Mouse (Mus musculus) hindbrain, embryonic 12.5 days (tissue): Measurements from ENCODE around the gene Arhgap21. TPM values are rescaled to one million over a fixed set of nuclear protein-coding genes. Genes with fewer than 3 reads are reported as not detected.

ENCODE experiments used
- ATAC-seq: fragments of 200-750 bp; cut with Nextera tagmentation; 2 replicates; pipeline ENCODE4 v1.8.0; 2017; ENCODE audit warnings: moderate TSS enrichment; ENCODE audit not compliant: low FRiP score
- H3K27ac ChIP-seq: fragments of 300-500 bp; sonication (generic); 2 replicates; pipeline ENCODE4 v1.5.1; 2016; ENCODE audit warnings: mild to moderate bottlenecking
- H3K27me3 ChIP-seq: fragments of 300-500 bp; sonication (generic); 2 replicates; pipeline ENCODE4 v1.6.1; 2016; ENCODE audit warnings: mild to moderate bottlenecking
- H3K36me3 ChIP-seq: fragments of 300-500 bp; sonication (generic); 2 replicates; pipeline ENCODE4 v1.6.1; 2016; ENCODE audit warnings: mild to moderate bottlenecking
- H3K4me1 ChIP-seq: fragments of 300-500 bp; sonication (generic); 2 replicates; pipeline ENCODE4 v1.6.1; 2016
- H3K4me2 ChIP-seq: fragments of 300-500 bp; sonication (generic); replicated peaks from 2 replicates; pipeline ENCODE4 v1.6.1; 2016; ENCODE audit warnings: mild to moderate bottlenecking
- H3K4me3 ChIP-seq: fragments of 300-500 bp; sonication (generic); 2 replicates; pipeline ENCODE4 v1.5.1; 2016; ENCODE audit warnings: mild to moderate bottlenecking
- H3K9ac ChIP-seq: fragments of 300-500 bp; sonication (generic); 2 replicates; pipeline ENCODE4 v1.6.1; 2016; ENCODE audit warnings: mild to moderate bottlenecking, moderate library complexity
- H3K9me3 ChIP-seq: fragments of 300-500 bp; sonication (generic); replicated peaks from 2 replicates; pipeline ENCODE4 v1.6.1; 2016; ENCODE audit warnings: mild to moderate bottlenecking
- WGBS: fragments of 180-500 bp; shearing (Covaris S2); methylation state at CpG from one replicate; pipeline ENCODE4 v1.1.7; 2016; 5-methylcytosine and 5-hydroxymethylcytosine counted together
- polyA plus RNA-seq: library from polyadenylated mRNA; unstranded; fragments of >200 nt; fragmentation: Nextera tagmentation; extraction: Ambion mirVana; gene quantifications from 2 replicates; pipeline ENCODE4 v1.2.1, GENCODE M21; 2016

The Arhgap21 gene
- polyA plus RNA-seq, 1 experiment from 2014 or later: 64.4 TPM

DNA sequence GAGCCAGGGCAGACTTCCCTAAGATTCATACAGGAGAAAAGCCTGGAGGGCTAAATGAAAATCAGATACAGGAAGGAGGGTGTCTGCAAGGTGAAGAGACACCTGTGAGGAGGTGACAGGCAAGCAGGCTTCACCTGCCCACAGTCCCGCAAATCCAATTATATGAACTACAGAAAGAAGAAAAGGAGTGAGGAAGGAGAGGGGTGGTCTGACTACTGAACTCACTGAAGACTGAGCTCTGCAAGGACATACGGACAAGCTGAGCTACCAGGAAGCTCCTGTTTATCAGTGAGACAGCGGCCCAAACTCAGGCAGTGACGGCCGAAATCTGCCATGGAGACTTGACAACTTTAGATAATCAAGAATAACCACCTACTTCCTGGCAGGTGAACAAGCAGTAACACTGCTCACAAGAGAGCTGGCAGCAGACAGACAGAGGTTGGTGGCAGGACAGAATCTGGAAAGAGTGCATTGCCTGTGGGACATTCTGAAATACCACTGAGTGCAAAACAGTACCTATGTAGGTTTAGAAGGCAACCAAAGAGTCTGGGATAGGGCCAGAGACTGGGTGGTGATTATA lies 5.4 kb downstream of the Arhgap21 start:
- no peaks in the 10 kb centered on the region for H3K27me3 ChIP-seq
- H3K9ac ChIP-seq: peak overlapping the region; percentile 32; the same call in 1 of the 2 replicates
- H3K9me3 ChIP-seq: no peaks in the 10 kb centered on the region
- H3K4me2 ChIP-seq: peak overlapping the region; percentile 41
- H3K36me3 ChIP-seq: no peaks in the 10 kb centered on the region
- H3K4me1 ChIP-seq: peaks cover 45% of the 10 kb centered on the region
- H3K4me3 ChIP-seq: peak overlapping the region; percentile 12
- WGBS: 85% methylated on average over 5 of the region's 5 CpGs
- no peak for ATAC-seq
- no peak overlapping the region for H3K27ac ChIP-seq

DNA sequence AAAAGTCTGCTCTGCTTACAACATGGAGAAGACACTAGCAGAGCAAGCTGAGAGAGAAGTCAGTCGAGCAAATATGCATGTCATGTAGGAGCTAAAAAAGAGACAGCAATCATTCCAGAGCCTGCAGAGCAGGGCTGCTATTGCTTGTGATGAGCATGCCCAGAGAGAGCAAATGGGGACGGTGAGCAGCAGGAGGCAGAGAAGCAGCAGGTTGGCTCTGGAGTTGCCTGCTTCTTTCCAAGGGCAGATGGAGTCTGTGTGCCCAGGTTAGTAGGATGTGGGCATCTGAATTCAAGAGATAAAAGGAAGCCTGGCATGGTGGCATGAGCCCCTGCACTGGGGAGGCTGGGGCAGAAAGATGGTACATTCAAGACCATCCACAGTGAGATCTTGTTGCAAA lies 6.4 kb downstream of the Arhgap21 start:
- ATAC-seq: no peak
- H3K9ac ChIP-seq: peak overlapping the region; percentile 4; the same call in 1 of the 2 replicates
- no peak overlapping the region for H3K4me3 ChIP-seq
- H3K4me2 ChIP-seq: peak overlapping the region; percentile 41
- no peaks in the 10 kb centered on the region for H3K27me3 ChIP-seq
- H3K27ac ChIP-seq: no peak overlapping the region
- WGBS: 23% methylated on average over 2 of the region's 2 CpGs
- no peaks in the 10 kb centered on the region for H3K36me3 ChIP-seq
- peaks cover 45% of the 10 kb centered on the region for H3K4me1 ChIP-seq
- H3K9me3 ChIP-seq: no peaks in the 10 kb centered on the region

DNA sequence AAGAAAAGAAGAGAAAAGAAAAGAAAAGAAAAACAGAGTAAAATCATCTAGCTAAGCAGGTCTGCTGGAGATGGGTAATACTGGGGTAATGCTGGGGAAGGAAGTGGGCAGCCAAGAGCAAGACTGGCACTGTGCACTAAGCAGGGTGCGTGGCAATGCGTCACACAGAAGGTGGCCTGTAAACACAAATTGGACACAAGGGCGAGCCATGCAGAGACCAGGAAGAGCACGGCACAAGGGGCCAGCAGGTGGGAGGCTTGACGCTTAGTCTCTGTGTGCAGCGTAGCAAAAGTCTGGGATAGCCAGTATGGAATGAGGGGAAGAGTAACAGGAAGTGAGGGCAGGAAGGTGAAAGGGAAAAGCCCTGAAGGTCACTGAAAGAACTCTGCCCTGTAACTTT lies 6.9 kb downstream of the Arhgap21 start:
- no peaks in the 10 kb centered on the region for H3K27me3 ChIP-seq
- no peak overlapping the region for H3K27ac ChIP-seq
- peak overlapping the region; percentile 4; the same call in 1 of the 2 replicates for H3K9ac ChIP-seq
- H3K9me3 ChIP-seq: no peaks in the 10 kb centered on the region
- WGBS: 34% methylated on average over 6 of the region's 6 CpGs
- H3K4me3 ChIP-seq: no peak overlapping the region
- peak overlapping the region; percentile 41 for H3K4me2 ChIP-seq
- H3K4me1 ChIP-seq: peaks cover 43% of the 10 kb centered on the region
- H3K36me3 ChIP-seq: no peaks in the 10 kb centered on the region
- ATAC-seq: no peak

DNA sequence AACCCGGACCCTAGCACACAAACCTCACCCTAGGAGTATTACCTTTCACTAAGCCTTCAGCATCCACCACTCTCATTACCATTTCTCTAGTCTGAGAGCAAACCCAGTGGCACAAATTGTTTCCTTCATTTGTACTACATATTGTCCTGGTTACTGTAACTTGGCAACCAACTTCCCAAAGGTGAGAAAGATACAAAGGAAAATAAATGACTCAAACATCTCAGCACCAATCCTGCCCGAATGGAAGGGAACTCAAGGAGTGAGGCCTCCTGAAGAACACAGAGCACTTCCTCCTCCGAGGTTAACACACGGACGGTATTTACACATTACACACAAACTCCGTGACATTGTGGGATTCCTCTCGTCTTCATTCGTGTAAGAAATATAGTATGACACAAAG lies 7.4 kb downstream of the Arhgap21 start:
- Histone ChIP-seq H3K9me3 (no peaks in the 10 kb centered on the region), H3K27me3 (no peaks in the 10 kb centered on the region), H3K36me3 (no peaks in the 10 kb centered on the region), H3K4me2 (peak overlapping the region; percentile 18; the same call in 1 of the 2 replicates), H3K4me3 (no peak overlapping the region), H3K4me1 (peaks cover 42% of the 10 kb centered on the region), H3K27ac (no peak overlapping the region), H3K9ac (no peak overlapping the region; the same call in 1 of the 2 replicates)
- WGBS: 61% methylated on average over 8 of the region's 8 CpGs
- no peak for ATAC-seq

DNA sequence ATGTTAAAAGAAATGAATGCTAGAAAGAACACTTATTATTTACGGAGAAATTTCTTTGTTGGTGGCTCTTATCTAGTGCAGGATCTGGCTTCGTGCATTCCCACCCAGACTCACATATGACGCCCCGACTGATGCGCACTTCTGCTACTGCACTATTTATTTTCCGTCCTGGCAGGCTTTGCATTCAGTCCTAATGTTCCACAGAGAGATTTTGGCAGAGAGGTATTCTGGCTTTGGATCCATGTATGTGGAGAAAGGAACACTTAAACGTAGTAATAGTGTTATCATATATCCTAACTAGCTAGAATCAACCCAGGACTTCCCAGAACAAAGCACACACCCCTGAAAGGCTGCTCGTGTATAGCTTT lies 8.0 kb downstream of the Arhgap21 start:
- peak overlapping the region; percentile 40; the same call in 1 of the 2 replicates for H3K27ac ChIP-seq

DNA sequence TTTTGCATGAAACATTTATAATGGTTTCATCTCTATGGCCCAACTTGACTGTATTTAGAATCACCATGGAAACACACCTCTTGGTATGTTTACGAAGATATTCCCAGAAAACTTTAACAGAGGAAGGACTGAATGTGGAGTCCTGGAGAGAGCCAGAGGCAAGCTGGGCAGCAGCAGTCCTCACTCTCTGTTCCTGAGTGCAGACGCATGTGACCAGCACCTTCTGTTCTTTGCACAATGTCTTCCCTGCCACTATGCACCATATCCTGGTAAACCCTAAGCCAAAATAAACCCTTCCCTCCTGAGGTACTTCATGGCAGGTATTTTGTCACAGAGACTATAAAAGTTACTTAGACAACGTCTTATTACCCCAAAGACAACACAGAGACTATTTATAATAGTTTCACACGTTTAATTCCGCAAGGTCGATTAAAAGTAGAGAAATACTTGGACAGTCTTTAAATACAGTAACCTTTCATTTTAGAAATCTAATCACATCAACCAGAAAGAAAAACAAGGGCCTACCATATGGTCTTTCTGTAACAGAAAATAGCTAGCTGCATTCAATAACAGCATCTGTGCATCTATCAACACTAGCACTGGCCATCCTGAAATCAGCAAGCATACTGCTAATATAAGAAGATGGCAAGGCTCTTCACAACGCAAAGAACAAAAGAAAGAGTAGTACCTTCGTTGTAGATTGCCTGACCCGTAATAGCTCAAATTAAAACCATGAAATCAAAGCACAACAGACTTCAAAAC lies 8.6 kb downstream of the Arhgap21 start:
- H3K27ac ChIP-seq: peak overlapping the region; percentile 40; the same call in 1 of the 2 replicates
- no peaks in the 10 kb centered on the region for H3K27me3 ChIP-seq
- no peaks in the 10 kb centered on the region for H3K9me3 ChIP-seq
- peaks cover 50% of the 10 kb centered on the region for H3K4me1 ChIP-seq
- WGBS: 72% methylated on average over 9 of the region's 9 CpGs
- H3K36me3 ChIP-seq: no peaks in the 10 kb centered on the region
- no peak overlapping the region for H3K9ac ChIP-seq
- H3K4me2 ChIP-seq: peak overlapping the region; percentile 34
- peak; percentile 44; the same call in 1 of the 2 replicates for ATAC-seq
- H3K4me3 ChIP-seq: no peak overlapping the region

More for the DNA sequence above, 8.0 kb downstream of the Arhgap21 start:
- Histone ChIP-seq H3K9ac (peak overlapping the region; percentile 32; the same call in 1 of the 2 replicates), H3K36me3 (no peaks in the 10 kb centered on the region), H3K4me2 (peak overlapping the region; percentile 34), H3K4me1 (peaks cover 47% of the 10 kb centered on the region), H3K27me3 (no peaks in the 10 kb centered on the region), H3K9me3 (no peaks in the 10 kb centered on the region), H3K4me3 (no peak overlapping the region)
- WGBS: 76% methylated on average over 8 of the region's 8 CpGs
- no peak for ATAC-seq

DNA sequence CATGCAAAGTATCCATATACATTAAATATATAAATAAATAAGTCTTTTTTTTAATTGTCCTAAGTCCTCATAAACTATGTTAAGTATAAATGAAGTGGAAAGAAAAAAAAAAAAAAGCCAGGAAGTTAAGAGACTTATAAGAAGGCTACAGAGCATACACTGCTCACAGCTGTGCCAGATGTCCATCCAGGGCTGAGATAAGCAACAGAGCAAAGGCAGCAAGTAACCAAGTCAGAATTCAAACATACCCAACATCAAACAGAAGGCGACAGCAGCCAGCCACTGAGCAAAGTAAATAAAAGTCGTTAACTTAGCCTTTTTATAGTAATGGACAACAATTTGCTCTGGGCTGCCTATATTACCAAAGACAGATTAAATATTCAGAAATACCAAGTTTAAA lies 9.6 kb downstream of the Arhgap21 start:
- 77% methylated on average over 2 of the region's 2 CpGs for WGBS

DNA sequence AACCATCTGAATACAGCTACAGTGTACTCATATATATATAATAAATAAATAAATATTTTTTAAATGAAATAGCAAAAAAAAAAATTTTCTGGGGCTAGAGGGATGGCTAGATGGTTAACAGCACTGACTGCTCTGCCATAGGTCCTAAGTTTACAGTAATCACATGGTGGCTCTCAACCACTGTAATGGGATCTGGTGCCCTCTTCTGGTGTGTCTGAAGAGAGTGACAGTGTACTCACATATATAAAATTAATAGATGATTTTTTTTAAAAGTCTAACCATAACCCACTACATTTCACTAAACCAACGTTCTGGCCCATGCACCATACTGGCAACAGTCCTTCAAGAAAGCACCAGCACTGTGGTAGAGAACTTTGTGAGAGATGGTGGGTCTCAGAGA lies 10.7 kb downstream of the Arhgap21 start:
- 87% methylated on average over 1 of the region's 1 CpGs for WGBS
- Histone ChIP-seq H3K27ac (no peak overlapping the region), H3K4me1 (peaks cover 41% of the 10 kb centered on the region), H3K4me2 (no peak overlapping the region), H3K36me3 (no peaks in the 10 kb centered on the region), H3K4me3 (no peak overlapping the region), H3K9me3 (no peaks in the 10 kb centered on the region), H3K9ac (no peak overlapping the region), H3K27me3 (no peaks in the 10 kb centered on the region)
- no peak for ATAC-seq

More for the DNA sequence above, 9.6 kb downstream of the Arhgap21 start:
- Histone ChIP-seq H3K9me3 (no peaks in the 10 kb centered on the region), H3K4me1 (peaks cover 47% of the 10 kb centered on the region), H3K27ac (no peak overlapping the region), H3K4me2 (no peak overlapping the region), H3K9ac (no peak overlapping the region), H3K4me3 (no peak overlapping the region), H3K36me3 (no peaks in the 10 kb centered on the region), H3K27me3 (no peaks in the 10 kb centered on the region)
- ATAC-seq: no peak

DNA sequence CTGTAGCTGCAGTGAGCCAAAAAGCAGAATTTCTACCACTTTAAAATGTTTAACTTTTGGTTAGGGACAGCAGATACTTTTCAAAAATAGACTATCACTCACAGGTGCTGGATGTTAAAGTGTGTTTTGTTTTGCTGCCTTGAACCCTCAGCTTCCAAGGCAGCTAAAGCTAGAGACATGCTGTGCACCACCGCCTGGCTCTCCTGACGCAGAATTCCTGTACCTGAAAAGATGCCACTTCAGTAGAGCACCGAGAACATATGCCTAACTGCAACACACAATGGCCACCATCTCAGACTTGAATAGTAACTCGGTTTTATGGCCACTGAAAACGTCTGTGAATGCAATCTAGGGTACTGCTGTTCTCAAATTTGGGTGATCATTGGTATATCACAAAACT lies 12.0 kb downstream of the Arhgap21 start:
- H3K27me3 ChIP-seq: no peaks in the 10 kb centered on the region
- H3K9me3 ChIP-seq: no peaks in the 10 kb centered on the region
- H3K4me3 ChIP-seq: no peak overlapping the region
- no peaks in the 10 kb centered on the region for H3K36me3 ChIP-seq
- ATAC-seq: no peak
- H3K9ac ChIP-seq: no peak overlapping the region
- H3K4me2 ChIP-seq: no peak overlapping the region
- peaks cover 28% of the 10 kb centered on the region for H3K4me1 ChIP-seq
- WGBS: 75% methylated on average over 5 of the region's 5 CpGs
- no peak overlapping the region for H3K27ac ChIP-seq

DNA sequence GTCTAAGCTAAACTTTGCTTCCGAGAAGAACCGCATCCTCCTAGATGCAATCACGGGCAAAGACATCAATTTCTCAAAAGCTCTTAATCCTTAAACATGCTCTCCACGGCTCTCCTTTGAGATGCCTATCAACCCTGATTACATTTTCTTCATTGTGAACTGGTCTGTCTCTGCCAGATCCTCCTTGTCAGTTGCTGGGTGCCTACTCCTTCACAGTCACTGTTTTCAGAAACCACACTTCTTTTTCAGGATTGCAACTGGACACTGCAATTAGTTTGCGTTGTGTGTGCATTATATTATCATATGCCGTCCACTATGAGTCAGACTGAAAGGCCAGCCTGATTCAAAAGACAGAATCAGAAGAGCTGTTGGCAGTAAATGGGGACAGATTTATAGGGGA lies 12.7 kb downstream of the Arhgap21 start:
- H3K27me3 ChIP-seq: no peaks in the 10 kb centered on the region
- no peaks in the 10 kb centered on the region for H3K36me3 ChIP-seq
- no peak overlapping the region for H3K4me3 ChIP-seq
- no peak overlapping the region for H3K27ac ChIP-seq
- no peaks in the 10 kb centered on the region for H3K9me3 ChIP-seq
- H3K4me2 ChIP-seq: no peak overlapping the region
- H3K4me1 ChIP-seq: peaks cover 26% of the 10 kb centered on the region
- no peak overlapping the region for H3K9ac ChIP-seq
- 66% methylated on average over 6 of the region's 6 CpGs for WGBS
- no peak for ATAC-seq

DNA sequence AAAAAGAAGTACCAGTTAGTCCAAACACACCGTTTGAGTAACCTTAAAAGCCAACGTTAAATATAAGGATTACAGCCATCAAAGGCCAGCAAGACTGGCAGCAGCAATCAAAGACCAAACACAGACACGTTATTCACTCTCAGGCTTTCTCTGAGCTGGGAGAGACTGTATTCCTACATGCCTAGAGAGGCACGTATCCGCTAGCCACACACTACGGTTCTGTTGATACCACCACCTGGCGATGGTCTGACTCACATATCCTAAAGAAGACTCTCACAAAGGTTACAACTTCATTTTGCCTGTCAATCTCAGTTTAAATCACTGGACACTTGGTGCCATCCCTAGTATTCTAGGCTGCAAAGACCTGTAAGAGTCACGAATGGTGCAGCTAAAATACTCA lies 13.3 kb downstream of the Arhgap21 start:
- no peak for ATAC-seq
- peaks cover 26% of the 10 kb centered on the region for H3K4me1 ChIP-seq
- no peaks in the 10 kb centered on the region for H3K36me3 ChIP-seq
- no peaks in the 10 kb centered on the region for H3K9me3 ChIP-seq
- no peak overlapping the region for H3K4me2 ChIP-seq
- WGBS: 75% methylated on average over 8 of the region's 8 CpGs
- H3K27me3 ChIP-seq: no peaks in the 10 kb centered on the region
- no peak overlapping the region for H3K9ac ChIP-seq
- H3K4me3 ChIP-seq: no peak overlapping the region
- no peak overlapping the region for H3K27ac ChIP-seq

DNA sequence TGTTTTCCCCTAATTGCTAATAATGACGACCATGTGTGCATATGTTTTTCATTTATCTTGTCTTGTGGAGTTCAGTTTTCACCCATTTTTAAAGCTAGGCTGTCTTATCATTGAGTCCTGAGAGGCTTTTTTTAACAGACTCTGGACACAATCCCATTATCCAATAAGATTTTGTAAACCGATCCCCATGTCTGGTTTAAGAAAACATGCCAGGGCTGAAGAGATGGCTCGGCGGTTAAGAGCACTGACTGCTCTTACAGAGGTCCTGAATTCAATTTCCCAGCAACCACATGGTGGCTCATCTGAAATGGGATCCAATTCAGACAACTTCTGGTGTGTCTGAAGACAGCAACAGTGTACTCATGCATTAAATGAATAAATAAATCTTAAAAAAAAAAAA lies 16.0 kb downstream of the Arhgap21 start:
- Histone ChIP-seq H3K9me3 (no peaks in the 10 kb centered on the region), H3K36me3 (no peaks in the 10 kb centered on the region), H3K4me3 (no peak overlapping the region), H3K4me2 (no peak overlapping the region), H3K4me1 (peaks cover 17% of the 10 kb centered on the region), H3K27me3 (no peaks in the 10 kb centered on the region), H3K27ac (no peak overlapping the region), H3K9ac (no peak overlapping the region)
- 70% methylated on average over 4 of the region's 4 CpGs for WGBS
- no peak for ATAC-seq

DNA sequence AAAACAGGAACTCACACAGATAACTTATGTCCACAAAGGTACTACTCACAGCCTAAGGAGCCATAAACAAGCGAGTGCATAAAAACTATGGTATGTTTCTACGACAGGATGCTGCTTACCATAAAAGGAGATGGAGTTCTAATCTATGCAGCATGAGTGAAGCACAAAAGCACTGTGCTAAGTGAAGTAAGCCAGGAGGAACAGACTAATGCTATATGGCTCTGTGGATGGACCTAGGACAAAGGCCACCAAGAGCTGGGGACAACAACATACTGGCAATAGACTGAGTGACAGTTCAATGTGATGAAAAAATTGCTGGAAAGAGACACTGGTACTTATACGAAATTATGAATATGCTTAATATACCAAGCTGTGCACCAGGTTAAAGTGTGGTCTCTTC lies 19.5 kb downstream of the Arhgap21 start:
- 93% methylated on average over 3 of the region's 3 CpGs for WGBS
- H3K27ac ChIP-seq: no peak overlapping the region
- H3K4me2 ChIP-seq: no peak overlapping the region
- no peak for ATAC-seq
- no peak overlapping the region for H3K9ac ChIP-seq
- peaks cover 16% of the 10 kb centered on the region for H3K4me1 ChIP-seq
- no peak overlapping the region for H3K4me3 ChIP-seq
- no peaks in the 10 kb centered on the region for H3K27me3 ChIP-seq
- no peaks in the 10 kb centered on the region for H3K36me3 ChIP-seq
- H3K9me3 ChIP-seq: no peaks in the 10 kb centered on the region
